Mouse (Mus musculus) cerebellum, postnatal 4 days (tissue): Measurements from ENCODE around the gene Plekha4.
A peak's percentile ranks its signal among the peaks of the same experiment; 100 is the strongest.

Experiments
- DNase-seq, 2 experiments: peaks; one replicate each; pipeline ENCODE4 v3.0.0; 2022; ENCODE audit warnings: low spot score in 2 of 2, mixed read lengths in 1 of 2

Gene Plekha4

DNA sequence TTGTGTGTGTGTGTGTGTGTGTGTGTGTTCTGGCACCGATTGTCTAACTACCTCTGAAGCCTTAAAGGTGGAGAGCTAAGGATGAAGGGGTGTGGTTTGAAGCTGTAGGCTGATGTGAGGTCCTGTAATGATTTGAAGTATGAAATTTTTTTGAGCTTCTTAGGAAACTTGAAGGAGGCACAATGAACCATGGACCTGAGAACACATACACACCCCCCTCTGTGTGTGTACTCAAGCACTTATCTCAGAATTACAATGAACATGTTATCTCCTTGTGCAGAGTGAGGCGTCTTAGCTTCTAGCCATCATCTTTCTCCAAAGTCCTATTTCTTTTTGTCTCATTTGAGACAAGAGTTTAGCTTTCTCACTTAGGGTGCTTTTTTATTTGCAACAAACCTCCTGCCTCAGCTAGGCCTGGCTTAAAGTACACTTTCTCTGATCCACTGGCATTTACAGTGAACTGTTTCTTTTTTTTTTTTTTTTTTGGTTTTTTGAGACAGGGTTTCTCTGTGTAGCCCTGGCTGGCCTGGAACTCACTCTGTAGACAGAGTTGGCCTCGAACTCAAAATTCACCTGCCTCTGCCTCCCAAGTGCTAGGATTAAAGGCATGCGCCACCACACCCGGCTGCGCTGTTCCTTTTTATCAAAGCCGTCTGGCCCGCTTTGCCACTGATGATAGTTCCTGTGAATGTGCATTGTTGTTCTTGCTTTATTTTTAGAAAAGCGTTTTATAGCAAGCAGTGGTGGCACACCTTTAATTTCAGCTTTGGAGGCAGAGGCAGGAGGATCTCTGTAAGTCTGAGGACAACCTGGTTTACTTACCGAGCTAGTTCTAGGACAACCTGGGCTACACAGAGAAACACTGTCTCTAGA is 42.7 kb downstream of the Plekha4 start:
- no peak for DNase-seq

DNA sequence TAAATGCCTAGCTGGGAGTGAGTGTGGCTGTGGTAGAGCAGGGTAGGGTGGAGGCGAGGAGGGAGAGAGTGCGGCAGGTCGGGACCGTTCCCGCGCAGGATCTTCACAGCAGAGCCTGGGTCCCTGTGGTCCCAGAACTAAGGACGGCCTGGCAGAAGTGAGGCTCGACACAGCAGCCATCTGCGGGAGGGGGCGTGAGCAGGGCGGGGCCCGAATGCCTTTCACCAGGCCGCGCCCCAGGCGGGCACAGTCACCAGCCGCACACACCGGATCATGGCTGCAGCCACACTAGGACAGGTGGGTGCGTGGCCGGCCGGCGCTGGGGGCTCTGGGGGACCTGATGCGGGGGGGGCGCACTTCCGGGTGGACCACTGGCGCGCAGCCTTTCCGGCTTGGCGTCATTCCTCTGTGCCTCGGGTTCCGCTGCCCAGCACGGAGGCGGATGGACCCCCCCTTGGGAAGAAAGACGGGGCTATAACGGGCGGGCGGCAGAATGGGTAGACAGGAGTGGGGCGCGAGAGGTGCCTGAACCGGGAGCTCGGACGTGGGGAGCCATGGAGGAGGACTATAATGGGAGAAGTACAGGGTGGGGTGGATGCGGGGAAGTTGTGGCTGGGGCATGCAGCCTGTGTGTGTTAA is 44.1 kb downstream of the Plekha4 start, which contains the start of gene Bcat2:
Gene Bcat2 (plus strand): TSS at position 51 of the 639 bp plus-strand sequence.
- peak; percentile 43 to 72 for DNase-seq

DNA sequence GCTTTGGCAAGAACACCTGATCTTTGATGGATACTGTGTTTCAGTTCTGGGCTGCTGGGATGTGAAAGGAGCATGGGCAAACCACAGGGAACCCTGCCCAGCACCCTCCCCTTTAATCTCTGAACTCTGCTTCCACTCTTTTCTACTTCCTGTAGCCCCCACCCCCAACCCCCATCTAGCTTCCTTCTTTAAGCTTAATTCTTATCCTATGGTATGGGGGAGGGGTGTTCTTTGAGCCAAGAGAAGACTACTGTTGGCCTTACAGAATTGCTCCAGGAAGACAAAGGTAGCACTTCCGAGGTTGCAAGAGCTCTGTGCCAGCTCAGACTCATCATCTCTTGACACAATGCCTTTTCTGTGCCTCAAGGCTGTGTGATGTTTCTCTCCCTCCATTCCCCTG is 45.8 kb downstream of the Plekha4 start:
- no peak for DNase-seq

DNA sequence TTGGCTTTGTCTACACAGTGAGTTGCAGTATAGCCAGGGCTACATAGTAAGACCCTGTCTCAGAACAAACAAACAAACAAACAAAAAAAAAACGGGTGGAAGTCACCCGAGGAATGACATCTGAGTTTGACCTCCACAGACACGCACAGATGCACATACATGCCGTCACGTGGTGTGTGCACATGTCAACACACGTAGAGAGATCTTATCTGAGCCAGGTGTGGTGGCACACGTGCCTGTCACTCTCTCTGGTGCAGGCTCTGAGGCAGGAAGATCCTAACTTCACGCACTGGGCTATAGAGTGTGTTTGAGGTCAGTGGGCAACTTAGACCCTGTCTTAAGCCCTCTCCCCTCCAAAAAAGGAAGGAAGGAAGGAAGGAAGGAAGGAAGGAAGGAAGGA is 47.8 kb downstream of the Plekha4 start:
- DNase-seq: no peak

DNA sequence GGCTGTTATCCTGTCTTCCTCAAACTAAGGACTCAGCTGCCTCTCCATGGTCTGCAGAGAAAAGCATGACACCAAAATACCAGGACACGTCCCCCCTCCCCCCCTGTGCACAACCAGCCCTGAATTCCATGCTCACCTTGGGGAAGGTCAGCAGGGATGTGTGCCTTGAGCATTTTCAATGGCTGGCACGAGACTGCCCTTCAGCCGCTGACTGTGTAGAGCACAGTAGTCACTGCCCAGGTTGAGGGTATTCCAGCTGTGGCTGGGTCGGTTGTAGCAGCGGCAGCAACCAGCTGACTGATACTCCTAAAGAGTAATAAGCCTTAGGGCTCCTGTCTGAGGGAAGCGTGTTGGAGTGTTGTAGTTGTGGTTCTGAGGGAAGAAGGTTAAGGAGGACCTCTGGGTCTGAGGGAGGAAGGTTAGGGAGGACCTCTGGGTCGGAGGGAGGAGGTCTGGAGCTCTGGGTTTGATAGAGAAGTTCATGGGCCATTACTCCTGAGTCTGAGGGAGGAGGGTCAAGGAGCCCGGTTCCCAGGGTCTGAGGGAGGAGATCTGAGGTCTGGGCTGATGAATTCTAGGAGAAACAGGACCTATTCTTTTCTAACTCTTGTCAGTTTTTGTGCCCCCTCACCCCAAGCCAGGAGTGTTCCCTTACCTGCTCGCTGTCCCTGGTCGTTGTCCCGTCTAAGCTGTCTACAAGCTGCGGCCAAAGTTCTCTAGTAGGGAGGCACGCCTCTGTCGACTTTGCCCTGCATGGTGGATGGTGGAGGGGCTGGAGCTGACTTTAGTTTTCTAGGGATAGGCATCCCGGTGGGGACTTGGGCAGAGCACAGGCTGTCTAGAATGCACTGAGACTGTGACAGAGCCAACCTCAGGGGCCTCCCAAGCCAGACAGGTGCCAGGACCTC is 48.6 kb downstream of the Plekha4 start:
- DNase-seq: no peak

DNA sequence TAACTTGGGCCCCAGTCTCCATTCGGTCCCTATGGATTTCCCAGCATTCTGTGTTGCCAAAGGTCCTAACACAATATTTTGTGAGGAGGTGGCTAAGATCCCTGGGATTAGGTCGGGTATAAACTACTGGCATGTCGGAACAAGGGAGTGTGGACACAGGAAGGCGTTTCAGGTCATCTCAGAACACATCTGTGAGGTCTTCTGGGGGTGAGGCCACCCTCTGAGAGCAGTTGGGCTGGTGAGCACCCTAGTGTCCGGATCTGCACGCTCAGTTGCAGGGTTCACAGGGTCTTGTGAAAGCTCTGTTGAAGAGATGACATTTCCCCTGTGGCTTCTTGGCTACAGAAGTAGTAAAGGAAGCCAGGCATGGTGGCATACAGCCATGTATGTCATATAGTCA is 59.8 kb downstream of the Plekha4 start:
- DNase-seq: no peak

DNA sequence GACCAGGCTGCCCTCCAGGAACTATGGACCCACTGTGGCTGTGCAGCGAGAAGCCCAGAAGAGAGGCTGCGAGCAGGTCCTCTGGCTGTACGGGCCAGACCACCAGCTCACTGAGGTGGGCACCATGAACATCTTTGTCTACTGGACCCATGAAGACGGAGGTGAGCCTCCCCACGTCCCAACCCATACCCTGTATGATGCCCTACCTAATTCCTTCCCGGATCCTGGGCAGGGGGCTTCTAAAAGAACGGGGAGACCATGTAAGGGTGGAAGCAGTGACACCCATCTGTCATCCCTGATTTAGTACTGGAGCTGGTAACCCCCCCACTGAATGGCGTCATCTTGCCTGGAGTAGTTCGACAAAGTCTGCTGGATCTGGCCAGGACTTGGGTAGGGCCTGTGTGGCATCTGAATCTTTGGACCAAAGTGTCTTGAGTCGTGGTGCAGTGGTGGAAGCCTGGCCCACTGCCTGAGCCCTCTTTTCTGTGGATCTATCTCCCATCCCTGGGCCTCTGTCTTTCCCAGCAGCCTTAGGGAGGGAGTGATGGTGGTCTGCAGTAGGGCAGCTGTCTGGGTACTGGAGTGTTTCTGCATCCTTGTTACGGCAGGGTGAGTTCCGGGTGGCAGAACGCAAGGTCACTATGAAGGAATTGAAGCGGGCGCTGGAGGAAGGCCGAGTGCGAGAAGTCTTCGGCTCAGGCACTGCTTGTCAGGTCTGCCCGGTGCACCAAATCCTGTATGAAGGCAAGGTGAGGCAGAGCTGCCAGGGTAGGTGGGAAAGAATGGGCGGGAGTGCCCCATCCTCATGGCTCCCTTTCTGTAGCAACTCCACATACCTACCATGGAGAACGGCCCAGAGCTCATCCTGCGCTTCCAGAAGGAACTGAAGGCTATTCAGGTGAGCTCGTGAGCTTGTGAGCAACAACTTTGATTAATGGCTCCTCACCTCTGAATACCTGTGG is 61.8 kb downstream of the Plekha4 start:
- no peak for DNase-seq

DNA sequence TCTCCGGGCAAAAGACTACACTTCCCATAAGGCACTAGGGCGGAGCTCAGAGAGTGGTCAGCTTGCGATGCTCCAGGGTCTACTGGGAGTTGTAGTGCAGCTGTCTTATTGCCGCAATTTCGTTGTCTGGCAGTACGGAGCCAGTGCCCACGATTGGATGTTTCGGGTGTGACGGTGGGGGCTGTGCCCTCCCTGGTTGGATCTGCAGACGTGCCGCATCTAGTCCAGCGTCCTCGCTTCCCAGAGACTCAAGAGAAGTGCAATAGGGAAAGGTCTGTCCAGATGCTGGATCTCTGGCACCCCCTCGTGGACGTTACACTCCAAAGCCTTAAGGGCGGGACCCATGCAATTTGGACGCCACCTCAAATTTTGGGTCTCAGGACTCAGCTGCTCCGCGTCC is 63.0 kb downstream of the Plekha4 start:
- peak; percentile 78 to 90 for DNase-seq

DNA sequence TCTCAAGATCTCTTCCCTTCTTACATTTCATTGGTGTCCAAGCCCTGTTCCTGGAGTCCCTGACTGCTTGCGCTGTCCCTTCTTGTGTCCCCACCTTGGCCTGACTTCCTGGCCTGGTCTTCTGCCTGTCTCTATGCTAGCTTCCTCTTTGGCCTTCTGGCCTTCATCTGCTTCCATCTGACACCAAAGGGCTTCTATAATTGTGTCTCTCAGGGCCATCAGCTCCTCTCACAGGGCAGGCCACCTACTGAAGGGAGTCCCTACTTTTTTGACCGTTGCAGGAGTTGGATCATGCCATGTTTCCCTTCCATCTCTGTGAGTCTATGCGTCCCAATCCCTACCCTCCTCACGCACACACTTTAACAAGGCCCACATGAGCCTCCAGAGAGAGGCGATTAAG is 63.8 kb downstream of the Plekha4 start:
- DNase-seq: no peak

DNA sequence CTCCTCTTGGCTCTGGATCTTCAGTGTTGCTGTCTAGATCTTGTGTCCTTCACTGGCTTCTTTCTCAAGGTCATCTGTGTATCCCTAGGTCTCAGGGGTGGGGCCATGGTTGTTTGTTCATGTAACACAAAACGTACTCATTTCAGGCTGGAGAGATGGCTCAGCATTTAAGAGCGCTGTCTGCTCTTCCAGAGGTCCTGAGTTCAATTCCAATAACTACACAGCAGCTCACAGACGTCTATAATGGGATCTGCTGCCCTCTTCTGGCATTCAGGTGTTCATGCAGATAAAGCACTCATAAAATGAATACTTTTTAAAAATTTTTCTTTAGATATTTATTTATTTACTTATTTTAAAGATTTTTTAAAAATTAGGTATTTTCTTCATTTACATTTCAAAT is 64.7 kb downstream of the Plekha4 start:
- DNase-seq: no peak

DNA sequence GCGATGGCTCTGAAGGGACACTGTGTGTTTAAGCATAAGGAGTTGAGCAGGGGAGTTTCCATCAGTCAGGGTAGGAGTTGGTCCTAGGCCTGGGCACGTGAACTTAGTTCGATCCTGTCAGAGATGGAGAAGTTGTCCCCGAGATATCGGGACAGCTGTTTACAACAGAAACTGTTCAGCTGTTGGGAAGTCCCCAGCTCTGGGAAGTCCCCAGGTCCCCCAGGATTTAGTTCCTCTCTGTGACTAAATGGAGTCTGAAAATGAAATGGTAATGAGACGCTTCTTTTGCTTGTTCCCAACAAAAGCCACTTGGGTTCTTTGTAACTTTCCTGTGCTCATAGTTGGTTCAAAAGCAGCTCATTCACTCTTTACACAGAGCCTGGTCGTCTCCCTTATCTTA is 65.8 kb downstream of the Plekha4 start:
- no peak for DNase-seq

DNA sequence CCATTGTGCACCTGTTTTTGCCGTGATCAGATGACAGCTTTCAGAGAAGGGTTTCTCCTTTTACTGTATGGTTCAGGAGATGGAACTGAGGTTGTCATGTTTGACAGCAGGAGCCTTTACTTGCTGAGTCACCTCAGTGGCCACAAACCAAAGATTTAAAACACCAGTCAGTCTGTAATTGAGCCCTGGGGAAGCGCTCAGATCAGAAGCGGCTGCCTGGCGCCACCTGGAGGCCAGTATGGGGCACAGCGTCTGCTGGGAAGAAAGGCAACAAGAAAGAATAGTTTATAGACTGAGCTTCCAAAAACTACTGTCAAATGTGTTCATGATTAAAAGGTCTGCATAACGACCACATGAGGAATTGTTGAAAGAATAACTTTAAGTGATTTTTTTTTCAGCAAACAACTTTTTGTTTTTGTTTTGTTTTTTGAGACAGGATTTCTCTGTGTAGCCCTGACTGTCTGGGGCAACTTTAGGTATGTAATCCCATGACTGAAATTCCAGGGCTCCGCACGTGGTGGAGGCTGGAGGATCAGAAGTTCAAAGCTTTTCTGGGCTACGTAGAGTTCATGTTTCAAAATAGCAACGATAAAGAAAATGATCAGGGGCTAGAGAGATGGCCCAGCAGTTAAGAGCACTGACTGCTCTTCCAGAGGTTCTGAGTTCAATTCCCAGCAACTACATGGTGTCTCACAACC is 67.1 kb downstream of the Plekha4 start:
- DNase-seq: peak; percentile 45 to 69

DNA sequence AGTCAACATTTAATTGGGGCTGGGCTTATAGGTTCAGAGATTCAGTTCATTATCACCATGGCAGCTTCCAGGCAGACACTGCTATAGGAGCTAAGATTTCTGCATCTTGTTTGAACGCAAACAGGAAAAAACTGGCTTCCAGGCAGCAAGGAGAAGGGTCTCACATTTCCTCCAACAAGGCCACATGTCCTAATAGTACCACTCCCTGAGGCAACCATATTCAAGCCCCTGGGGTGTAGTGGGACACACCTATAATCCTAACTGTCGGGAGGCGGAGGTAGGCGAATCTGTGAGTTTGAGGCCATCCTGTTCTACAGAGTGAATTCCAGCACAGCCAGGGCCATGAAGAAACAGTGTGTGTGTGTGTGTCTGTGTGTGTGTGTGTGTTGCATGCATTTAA is 69.0 kb downstream of the Plekha4 start:
- DNase-seq: no peak

DNA sequence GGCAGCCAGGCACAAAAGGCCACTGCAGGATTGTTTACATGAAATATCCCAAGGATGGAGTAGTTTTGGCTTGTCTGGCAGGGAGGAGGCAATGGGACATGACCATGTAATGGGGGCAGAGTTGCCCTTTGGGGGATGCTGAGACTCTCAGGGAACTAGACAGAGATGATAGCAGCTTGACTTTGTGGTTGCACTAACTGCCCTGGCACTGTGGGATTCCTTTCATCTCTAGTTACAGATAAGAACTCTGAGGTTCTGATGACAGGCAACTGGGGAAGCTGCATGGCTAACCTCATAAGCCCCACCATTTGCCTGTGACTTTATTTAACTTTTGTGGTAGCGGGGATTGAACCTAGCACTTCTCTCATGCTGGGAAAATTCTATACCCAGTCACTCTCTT is 70.0 kb downstream of the Plekha4 start:
- no peak for DNase-seq

DNA sequence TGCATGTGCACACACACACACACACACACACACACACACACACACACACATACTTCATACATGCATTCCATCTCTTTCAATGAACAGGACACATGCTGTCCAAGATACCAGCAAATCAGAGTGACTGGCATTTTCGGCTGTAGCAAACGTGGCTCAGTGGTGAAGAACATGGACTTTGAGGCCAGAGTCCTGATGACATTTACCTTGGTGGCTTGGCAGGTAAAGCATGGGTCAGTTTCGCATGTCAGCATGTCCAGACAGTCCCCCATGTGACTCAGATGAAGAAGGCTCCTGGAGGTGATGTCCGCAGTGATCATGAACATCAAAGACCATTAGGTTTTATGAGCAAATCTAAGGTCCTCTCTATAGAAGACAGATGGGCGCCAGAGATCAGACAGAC is 70.9 kb downstream of the Plekha4 start:
- no peak for DNase-seq

DNA sequence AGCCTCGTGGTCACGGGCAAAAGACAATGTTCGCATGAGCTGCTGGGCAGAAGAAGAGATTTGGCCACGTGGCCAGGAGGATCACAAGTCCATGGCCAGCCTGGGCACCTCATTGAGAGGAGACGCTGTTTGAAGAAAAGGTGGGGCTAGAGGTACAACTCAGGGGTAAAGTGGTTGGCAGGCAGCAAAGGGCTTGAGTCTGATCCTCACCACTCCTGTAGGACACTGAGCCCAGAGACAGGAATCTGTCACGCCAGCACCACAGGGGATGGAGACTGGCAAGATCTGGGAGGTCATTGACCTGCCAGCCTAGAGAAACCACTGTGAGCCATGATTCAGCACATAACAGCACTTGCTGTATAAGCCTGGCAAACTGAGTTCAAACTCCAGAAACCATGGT is 71.4 kb downstream of the Plekha4 start:
- DNase-seq: no peak

DNA sequence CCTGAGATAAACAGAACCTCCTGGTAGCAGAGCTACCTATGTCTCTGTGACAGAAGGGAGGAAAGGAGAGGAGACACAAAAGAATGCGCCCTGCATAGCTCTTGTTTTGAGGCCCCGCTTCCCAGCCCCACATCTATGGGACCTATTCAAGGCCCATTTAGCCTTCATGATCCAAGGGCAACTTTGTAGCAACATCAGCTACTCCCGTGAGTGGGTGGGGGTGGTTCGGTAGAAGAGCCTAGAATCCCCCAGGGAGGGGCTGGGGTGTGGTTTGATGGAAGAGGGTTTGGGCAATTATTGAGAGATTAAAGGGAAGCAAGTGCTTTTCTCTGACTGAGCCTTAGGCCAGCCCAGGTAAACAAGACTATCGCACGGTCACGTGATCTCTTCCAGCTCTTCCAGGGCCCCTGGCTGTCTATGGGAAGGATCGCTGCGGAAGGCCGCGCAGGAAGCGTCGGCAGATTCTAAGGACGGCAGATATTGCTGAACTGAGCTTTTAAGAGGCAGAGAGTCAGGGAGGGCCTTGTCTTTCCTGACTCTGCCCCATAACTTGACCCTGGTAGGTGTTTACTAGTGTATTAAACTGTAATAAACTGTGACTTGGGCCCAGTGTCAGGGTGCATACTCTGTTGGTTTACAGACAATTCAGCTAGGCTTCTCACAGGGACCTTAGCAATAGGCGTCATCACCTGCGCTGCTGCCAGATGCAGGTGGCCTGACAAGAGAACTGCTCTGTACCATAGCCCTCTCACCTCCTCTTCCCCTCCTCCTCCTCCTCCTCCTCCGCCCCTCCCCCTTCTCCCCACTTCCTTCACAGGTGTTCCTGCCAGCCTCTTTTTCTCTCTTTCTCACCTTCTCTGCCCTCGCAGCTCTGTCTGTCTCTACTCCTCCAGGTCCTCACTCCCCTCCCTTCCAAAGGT is 73.1 kb downstream of the Plekha4 start:
- DNase-seq: no peak
